Mouse (Mus musculus): Measurements from ENCODE around the gene Hbs1l.

The Hbs1l gene

DNA sequence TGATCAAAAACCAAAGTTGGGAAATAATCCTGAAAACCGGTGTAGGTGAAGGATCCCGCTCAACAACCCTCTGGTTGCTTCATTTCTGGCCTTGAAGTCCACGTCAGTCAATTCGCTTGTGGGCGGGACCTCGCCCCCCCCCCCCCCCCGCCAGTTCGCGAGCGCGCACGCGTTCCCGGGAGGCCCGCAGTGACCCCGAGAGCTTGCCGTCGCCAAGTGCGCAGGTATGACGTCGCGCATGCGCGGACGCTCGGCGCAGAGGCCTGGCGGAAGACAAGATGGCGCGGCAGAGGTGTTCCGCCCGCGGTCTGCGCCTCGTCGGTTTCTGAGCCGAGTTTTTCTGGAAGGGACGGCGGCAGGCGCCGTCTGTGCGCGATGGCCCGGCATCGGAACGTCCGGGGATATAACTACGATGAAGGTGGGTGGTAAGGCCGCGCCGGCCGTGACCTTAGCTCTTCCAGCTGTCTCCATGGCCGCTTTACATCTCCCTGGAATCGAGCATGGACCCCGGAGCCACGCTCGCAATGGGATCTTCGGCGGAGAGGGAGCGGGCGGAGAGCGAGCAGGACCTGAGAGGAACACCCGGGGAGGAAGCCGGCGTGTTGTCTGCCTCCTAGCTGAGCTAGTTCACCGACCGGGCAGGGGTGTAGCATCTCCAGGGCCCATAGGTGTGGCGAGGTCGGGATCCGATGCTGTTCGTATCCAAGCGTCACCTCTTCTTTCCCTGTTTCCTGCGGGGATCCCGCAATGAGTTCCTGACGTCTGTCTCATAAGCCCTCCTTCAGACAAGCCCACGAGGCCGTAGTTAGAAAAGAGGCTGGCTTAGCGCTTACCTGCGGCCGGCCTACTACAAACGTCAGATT, at the start of gene Hbs1l:
Hbs1l (plus strand) TSS at position 221 of the 863 bp plus-strand sequence.
- peak; percentile 67 for DNase-seq (ENCODE audit: low spot score)

DNA sequence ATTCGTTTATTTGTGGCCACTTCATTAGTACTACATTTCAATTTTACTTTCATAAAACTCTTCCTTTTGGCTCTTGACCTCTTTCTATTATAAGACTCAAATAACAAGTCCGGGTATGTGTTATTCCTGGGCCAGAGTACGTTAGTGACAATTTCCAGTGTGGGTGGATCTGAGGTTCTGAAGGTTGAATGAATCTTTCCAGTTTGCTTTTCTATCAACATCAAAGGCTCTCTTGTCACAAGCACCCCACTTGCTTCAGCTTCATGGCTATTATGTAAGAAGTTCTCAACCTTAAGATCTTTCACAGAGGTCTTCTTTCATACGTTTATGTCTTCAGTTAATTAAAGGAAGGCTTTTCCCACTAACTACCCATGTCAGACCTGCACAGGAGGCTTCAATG, 47.2 kb upstream of the Hbs1l start:
- no peak for DNase-seq (ENCODE audit: low spot score)

DNA sequence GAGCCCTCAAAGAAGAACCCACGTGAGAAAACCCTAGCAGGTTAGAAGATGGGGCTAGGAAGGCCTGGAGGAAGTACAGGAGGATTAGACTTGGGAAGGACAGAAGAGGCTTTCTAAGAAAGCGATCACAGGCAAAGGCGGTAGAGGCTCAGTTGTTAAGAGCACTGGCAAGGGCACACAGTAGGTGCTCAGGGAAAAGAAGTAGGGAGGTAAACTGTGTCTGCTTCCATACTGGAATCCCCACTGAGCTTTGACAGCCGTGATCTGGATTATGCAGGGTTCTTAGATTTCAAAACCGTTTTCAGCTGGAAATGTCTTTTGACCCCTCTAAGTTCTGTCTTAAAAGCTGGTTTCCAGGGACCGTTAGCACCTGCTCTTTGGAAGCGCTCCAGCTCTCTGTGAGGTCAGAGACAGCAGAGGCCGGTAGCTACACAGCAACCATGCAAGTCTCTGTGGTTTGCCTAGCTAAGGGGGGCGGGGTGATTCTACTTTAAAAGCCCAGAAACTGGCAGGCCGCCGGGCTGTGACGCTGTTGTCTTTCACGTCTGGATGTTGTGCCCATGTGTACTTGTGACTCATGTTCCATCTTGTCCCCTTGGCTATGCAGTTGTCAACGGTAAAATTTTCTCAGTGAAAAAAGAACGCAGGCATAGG, 43.8 kb upstream of the Hbs1l start:
- no peak for DNase-seq (ENCODE audit: low spot score)

DNA sequence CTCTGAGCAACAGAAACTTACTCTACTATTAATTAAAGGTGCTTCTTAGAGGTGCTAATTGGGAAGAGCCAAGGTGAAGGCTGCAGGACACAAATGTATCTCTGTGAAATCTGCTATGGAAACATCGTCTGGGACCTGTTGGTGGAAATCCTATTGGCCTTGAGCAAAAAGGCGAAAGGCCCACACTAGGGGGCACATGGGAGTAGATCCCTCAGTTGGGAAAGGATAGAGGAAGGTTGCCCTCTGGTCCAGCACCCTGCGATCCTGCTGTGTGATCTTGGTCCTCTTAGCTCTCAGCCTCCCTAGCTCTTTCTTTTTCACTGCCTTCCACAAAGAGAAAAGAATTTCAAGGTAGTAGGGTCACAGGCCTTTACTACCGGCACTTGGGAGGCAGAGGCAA, 43.0 kb upstream of the Hbs1l start:
- DNase-seq (ENCODE audit: low spot score) = no peak

DNA sequence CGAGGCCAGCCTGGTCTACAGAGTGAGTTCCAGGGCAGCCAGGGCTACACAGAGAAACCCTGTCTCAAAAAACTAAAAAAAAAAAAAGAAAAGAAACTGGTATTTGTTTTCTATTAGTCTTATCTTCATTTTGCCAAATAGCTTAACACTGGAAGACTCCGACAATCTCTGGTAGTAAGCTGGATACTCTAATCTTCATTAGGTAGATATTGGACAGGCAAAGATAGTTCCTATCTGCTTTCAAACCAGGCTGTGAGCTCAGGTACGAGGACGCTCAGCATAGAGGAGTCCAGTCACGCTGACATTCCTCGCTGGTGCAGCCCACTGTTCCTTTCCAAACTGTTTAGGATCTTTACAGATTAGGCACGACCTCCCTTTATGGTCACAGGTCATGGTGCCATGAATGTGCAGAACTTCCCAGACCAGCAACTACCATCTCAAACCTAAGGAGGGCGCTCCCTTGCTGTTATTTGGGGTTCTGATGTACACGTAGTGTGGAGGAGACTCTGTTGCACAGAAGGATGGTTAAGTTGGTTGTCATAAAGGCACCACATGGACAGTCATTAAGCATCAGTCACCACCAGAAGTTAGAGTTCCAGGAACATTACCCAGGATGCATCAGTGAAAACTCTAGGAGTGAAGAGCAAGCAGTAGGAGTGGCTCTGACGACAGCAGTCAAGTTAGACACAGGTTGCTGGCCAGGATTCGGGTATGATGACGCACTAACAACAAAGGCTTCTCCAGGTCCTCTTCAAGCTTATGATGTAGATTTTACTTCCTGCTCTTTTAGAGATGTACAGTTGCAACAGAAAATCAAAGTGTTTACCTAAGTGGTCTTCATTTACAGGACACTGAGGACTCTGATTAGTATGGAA, 41.3 kb upstream of the Hbs1l start:
- no peak for DNase-seq (ENCODE audit: low spot score)

DNA sequence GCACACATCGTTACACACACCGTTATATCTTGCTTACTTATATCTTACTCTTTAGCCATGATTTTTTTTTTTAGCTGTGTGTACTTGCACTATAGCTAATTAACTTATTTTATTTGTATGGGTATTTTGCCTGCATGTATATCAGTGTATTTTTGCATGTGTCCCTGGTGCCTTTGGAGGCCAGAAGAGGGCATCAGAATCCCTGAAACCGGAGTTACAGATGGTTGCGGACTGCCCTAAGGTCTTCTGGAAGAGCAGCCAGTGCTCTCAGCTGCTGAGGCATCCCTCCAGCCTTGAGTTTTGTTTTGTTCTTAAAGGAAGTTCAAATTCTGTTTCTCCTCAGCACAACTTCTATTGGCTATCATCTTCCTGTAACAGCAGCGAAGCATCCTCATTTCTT, 38.5 kb upstream of the Hbs1l start:
- no peak for DNase-seq (ENCODE audit: low spot score)

DNA sequence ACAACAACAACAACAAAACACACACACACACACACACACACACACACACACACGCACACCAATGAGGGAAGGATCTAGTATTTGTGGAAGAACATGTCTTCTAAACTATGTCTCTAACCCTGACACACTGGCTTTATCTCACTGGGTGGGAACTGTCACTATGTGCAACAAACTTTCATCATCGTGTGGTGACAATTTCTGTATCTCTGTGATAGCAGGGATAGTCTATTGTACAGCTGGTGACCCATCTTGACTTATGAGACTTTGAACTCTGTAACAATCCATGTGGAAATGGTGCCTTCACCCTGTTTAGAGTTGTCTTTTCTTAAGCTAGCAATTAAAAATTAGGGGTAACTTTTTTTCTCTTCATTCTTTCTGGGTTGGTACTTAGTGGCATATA, 36.1 kb upstream of the Hbs1l start:
- no peak for DNase-seq (ENCODE audit: low spot score)

DNA sequence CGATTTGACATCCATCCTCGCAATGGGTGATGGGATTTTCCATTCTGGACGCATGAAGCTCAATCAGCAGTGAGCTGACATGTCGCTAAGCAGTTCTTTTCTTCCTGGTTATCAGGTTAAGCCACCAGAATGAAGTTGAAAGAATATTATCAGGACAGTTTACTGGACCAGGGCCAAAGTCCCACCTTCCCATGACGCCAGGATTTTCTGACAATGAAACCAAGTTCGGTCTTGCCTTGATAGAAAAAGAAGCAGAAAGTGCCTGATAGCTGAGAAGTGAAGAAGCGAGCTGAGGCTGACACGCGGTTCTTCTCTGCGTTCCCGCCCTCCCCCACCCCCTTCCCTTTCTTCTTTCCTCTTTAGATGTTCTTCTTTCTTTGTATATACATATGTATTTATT, 30.6 kb upstream of the Hbs1l start:
- no peak for DNase-seq (ENCODE audit: low spot score)

DNA sequence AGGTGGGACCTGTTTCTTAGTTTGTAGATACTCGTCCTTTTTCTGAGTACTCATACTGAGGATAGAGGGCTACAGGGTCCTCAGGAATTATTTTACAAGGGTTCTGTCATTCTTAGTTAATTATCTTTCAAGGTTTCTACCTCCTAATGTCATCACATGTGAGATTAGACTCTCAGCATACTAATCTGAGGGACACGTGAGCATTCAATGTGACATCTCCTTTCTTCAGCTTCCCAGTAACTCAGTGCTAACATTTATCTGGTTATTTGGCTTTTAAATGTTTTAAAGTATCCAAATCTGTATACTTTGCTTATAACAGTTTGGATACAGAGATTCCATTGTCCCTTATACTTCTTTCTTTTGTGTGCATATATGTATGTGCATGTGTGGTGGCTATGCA, 28.3 kb upstream of the Hbs1l start:
- DNase-seq (ENCODE audit: low spot score) = no peak

DNA sequence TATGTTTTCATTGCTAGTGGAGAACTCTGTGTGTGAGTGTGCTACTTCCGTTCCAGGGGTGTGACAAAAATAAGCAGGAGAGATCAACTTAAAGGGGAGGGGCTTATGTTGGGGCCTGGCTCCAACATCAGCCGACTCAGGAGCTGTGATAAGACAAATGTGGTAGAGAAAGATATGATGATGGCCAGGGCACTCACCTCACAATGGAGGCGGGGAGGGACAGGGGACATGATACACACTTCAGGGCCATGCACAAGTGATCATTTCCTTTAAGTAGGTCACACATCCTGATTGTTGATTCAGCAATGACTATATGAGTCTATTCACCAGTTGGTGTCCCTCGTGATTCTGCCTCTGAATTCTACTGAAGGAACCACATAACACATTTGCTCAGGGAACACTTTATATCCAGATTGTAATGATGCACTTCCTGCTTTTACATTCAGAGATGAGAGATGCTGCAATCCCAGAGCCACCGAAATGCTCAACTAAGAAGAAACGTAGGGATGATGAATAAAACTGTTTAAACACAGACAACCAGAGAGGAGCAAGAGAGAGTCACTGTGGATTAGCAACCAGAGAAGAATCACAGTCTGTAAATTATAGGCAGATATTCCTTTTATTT, 26.9 kb upstream of the Hbs1l start:
- no peak for DNase-seq (ENCODE audit: low spot score)

DNA sequence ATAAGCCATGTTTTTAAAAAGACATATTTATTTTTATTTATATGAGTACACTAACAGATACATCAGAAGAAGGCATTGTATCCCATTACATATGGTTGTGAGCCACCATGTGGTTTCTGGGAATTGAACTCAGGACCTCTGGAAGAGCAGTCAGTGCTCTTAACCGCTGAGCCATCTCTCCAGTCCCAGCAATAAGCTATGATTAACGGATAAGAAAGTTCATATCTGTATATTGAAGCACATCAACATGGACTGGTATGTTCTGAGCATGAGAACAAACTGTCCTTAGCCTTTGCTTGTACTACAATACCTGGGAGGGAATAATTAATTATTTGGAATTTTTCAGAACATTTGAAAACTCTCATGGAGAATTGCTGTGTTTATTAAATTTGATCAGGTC, 25.9 kb upstream of the Hbs1l start:
- DNase-seq (ENCODE audit: low spot score) = no peak

DNA sequence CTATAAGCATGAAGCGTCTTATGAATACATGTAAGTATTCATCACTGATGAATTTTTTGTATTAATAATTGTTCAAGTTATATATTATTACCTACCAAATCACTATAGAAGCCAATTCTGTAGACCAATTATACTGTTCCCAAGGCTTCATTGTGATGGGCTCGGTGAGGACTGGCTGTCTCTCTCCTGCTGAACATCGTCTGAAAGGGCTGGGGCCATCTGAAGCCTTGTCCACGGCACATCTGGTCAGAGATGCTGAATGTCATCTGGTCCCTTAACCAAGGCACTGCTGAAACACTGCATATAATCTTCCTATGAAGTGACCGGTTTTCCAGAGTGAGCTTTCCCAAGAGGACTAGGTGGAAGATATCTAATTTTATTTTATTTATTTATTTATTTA, 24.9 kb upstream of the Hbs1l start:
- DNase-seq (ENCODE audit: low spot score) = no peak

DNA sequence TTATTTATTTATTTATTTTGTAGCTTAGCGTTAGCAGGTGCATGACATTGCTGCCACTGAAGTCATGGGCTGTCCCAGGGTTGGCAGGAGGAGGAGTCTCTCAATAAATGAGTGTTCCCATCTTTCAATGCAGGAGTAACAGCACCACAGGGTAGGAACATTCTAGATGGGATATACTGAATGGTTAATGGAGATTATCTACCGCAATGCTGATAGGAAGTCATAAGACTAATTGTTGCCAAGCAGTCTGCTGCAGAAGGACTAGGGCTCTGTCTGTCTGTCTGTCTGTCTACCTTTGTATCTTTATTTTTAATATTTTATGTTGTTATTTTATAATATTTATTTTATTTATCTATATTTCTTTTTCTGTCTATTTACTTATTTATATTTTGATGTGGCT, 24.5 kb upstream of the Hbs1l start:
- DNase-seq (ENCODE audit: low spot score) = no peak

DNA sequence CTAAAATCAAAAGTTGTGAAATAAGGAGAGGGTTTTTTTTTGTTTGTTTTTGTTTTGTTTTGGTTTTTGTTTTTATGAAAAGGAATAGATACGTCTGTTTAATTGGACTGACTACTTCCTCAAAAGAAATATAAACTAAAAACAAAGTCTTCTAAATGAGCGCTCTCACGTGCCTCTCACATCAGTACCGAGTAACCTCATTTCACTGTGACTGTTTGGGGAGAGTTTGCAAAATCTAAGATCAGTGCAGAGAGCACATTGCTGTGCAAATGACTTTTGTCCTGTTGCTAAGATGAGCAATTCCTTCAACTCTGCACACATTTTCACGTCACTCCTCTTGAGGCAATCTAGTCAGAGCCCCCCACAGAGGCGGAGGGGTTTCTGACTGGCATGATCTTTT, 24.0 kb upstream of the Hbs1l start:
- DNase-seq (ENCODE audit: low spot score) = no peak

DNA sequence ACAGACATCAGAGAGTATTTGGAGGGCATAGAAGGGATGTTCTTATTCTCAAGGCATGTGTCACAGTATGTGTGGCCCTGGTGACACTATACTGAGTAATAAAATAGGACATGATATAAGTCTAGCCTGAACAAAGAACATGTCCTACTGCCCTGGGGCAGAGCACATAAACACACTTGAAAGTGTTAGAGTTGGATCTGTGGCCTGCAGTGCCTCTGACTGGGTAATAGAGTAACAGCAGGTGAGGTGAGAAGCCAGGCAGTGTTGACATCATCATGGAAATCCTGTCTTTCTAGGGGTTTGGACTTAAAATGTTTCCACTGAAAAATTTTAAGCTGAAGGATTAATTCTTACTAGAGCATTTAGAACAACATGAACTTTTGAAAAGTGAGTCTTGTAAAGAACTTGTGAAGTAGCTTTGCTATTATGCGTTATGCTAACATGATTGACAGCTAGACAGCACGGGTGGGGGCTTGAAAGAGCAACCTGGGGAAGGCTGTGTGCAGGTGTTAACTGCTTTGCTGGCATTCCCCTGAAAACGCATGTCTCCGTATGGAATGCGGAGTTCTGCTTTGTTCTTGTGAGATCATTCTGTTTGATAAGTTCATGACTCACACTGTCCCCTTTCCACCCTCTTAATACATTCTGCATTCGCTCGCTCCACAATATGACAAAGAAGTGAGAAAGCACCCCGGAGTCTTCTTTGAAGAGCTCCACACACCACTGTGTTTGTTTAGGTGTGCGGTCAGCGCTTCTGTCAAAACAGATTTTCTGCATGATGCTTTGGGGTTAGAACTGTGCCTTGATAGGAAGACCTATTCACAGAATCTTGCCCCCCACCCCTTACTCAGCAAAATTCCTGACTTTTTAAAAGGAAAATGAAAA, 8.3 kb upstream of the Hbs1l start:
- DNase-seq (ENCODE audit: low spot score) = no peak

DNA sequence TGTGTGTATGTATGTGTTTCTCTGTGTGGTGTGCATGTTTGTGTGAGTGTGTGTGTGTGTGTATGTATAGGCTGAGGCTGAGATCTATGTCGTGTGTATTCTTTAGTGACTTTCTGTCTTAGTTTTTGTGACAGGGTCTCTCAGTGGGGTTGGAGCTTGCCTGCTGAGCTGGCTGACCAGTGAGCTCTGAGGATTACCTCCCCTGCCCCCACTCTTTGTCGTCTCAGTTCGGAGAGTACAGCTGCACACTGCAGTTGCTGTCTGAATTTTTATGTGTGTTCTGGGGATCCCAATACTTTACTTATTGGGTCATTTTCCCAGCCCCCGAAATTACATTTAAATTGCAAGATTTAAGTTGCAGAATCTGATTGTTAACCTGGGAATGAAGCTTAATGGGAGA, 4.6 kb upstream of the Hbs1l start:
- no peak for DNase-seq (ENCODE audit: low spot score)

DNA sequence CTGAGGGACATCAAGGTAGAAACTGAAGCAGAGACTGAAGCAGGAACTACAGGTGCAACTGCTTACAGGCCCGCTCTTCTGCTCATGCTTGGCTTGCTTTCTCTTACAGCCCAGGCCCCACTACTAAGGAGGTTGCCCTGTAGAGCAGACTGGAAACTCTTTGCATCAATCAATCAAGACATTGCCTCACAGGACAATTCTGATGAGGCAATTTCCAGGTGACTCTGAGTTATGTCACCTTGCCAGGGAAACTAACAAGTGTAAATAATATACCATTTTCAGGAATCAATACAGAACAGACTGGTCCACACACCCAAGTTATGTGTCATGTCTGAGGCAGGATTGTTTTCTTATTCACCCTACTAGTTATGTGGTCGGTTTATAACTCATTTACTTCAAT, 1.6 kb upstream of the Hbs1l start:
- DNase-seq (ENCODE audit: low spot score) = no peak

DNA sequence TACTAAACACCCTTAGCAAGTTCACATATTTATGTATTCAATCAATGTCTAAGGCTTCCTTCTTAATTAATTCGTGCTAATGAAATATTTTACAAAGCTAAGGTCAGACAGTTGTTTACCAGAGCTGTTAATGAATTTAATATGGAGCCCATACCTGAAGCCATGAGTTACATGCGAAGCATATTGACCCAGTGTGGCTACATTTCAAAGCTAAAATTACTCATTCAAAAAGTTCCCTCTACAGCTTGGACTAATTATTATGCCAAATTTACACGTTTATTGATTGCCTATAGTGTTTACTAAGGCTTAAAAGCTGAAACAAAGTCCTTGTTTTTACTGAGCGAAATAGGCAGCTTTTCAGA, 401 bp upstream of the Hbs1l start:
- no peak for DNase-seq (ENCODE audit: low spot score)

DNA sequence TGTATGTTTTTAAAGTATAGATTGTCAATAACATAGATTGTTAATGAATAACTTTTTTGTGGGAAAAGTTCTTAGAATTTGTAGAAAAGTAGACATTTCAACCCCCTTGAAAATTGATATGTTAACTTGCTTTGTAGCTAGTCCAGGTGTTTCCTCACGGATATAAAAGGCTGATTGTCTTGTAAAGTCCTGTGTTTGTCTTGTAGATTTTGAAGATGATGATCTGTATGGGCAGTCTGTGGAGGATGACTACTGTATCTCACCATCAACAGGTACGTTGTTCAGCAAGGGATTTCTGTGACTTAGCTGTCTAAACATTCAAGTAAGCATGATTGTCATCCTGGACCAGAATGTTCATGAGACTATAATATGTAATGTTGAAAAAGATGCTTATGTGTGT, 3.2 kb downstream of the Hbs1l start:
- no peak for DNase-seq (ENCODE audit: low spot score)

DNA sequence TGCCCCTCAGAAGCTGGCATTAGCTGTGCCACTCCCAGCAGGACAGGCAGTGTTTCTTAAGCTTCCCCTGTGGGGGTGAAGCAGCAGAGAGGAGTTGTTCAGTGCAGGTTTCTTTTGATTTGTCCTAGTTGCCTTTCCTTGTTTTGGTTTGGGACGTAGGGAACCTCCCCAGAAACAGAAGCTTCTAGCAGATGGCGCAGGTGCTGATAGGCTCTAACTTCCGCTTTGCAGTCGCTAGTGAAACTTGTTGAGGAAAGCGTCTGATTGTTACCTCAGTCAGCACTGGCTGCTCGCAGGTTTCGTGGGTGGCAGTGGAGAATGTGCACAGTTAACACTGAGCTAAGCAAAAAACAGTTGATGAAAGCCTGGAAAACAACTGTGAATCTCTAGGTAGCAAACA, 6.0 kb downstream of the Hbs1l start:
- DNase-seq (ENCODE audit: low spot score) = no peak

Measured in urinary bladder, postnatal 10 days (tissue).